Mouse (Mus musculus) spleen, adult 2 months (tissue): ENCODE measurements around the gene Tsc2. TPM values are rescaled to one million over a fixed set of nuclear protein-coding genes. Genes with fewer than 3 reads are reported as not detected.

Source experiments
- DNase-seq, 2 experiments: peaks; one replicate each; pipeline versions ENCODE4 v3.0.0 to v3.0.0-alpha.2; 2012 to 2021; ENCODE audit warnings: low spot score in 2 of 2, low read depth in 1 of 2
- H3K27ac ChIP-seq: fragments of 200-500 bp; 2 replicates; pipeline ENCODE4 v1.5.1; 2012; ENCODE audit warnings: low read length, inconsistent platforms; ENCODE audit not compliant: insufficient read depth
- H3K27me3 ChIP-seq: fragments of 200-500 bp; 2 replicates; pipeline ENCODE4 v1.6.1; 2012; ENCODE audit warnings: mild to moderate bottlenecking, moderate library complexity, low read length, inconsistent platforms; ENCODE audit not compliant: control insufficient read depth, insufficient read depth
- H3K36me3 ChIP-seq: fragments of 200-500 bp; 2 replicates; pipeline ENCODE4 v1.6.1; 2012; ENCODE audit warnings: mild to moderate bottlenecking, low read length, inconsistent platforms; ENCODE audit not compliant: control insufficient read depth, insufficient read depth
- H3K4me1 ChIP-seq: fragments of 200-500 bp; 2 replicates; pipeline ENCODE4 v1.6.1; 2011; ENCODE audit warnings: inconsistent platforms; ENCODE audit not compliant: control insufficient read depth, insufficient read depth, insufficient read length
- H3K4me3 ChIP-seq: fragments of 200-500 bp; 2 replicates; pipeline ENCODE4 v1.5.1; 2011; ENCODE audit warnings: mild to moderate bottlenecking, inconsistent platforms; ENCODE audit not compliant: insufficient read depth, insufficient read length; ENCODE audit errors: extremely low read depth
- CTCF ChIP-seq: fragments of 200-500 bp; IDR thresholded peaks from 2 replicates; pipeline ENCODE4 v1.5.1; 2011; ENCODE audit warnings: mild to moderate bottlenecking, inconsistent platforms; ENCODE audit not compliant: insufficient read depth, insufficient read length, insufficient replicate concordance; ENCODE audit errors: extremely low read depth
- POLR2A ChIP-seq: fragments of 200-500 bp; IDR thresholded peaks from 2 replicates; pipeline ENCODE4 v1.6.1; 2011; ENCODE audit warnings: low read depth, low read length, inconsistent platforms
- WGBS: fragments of 180-500 bp; shearing (Covaris S2); methylation state at CpG from one replicate; pipeline ENCODE4 v1.1.7; 2018; 5-methylcytosine and 5-hydroxymethylcytosine counted together
- polyA plus RNA-seq: library from polyadenylated mRNA; depleted of rRNA; stranded (reverse); fragments of >200 nt; gene quantifications from 2 replicates; pipeline ENCODE4 v1.2.3, GENCODE M21; 2012; rRNA removed

The Tsc2 gene
- polyA plus RNA-seq, 1 experiment: 86.1 TPM

GRCm38 (mm10) chr17:24549618-24550415 lies 82.6 kb downstream of the Tsc2 start, which contains the start of gene Pkd1:
Gene Pkd1, plus strand, starts transcription at chr17:24549834.
- Histone ChIP-seq H3K27me3 (no peaks in the 10 kb centered on the region), H3K4me3 (peak within 1 kb of the TSS; percentile 77), H3K27ac (peak within 1 kb of the TSS; percentile 83), H3K4me1 (no peaks in the 10 kb centered on the region), H3K36me3 (no peaks in the 10 kb centered on the region; the same call in 1 of the 2 replicates)
- TF ChIP-seq POLR2A (peak; percentile 96), CTCF (no peak)
- peak; percentile 99 for DNase-seq
- WGBS: under 1% methylated on average over 62 of the region's 72 CpGs

DNA sequence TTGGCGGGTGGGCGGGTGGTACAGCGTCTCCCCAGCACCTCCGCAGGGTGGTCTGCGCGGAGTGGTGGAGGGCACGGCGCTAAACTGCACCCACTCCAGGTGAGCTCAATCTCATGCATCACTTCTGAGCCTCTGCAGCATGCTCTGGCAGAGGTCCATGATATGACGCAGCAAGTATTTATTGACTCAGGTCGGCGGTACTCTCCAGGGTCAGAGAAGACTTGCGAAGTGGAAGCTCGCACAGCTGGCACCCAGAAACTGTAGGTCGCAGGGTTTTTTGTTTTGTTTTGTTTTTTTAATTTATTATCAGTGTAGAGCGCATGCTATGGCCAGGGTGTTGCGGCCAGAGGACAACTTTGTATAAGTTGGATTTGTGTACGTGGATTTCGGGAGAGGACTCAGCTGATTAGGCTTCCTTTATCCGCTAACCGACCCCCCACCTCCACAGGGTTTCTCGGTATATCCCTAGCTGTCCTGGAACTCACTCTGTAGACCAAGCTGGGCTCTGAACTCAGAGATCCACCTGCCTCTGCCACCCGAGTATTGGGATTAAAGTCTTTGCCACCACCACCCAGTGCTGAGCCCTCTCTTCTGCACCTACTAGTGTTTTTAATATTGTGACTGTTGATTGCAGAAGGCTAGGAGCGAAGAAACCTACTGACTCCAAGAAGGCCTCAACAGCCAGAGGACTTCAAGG lies 83.4 kb downstream of the Tsc2 start:
- Histone ChIP-seq H3K27me3 (no peaks in the 10 kb centered on the region), H3K4me3 (peak overlapping the region; percentile 71), H3K36me3 (no peaks in the 10 kb centered on the region; the same call in 1 of the 2 replicates), H3K27ac (peak overlapping the region; percentile 83), H3K4me1 (no peaks in the 10 kb centered on the region)
- WGBS: 1% methylated on average over 23 of the region's 23 CpGs
- TF ChIP-seq POLR2A: no peak
- TF ChIP-seq CTCF: no peak
- peak; percentile 33 to 42 for DNase-seq

- TF ChIP-seq CTCF (no peak), POLR2A (no peak)
- Histone ChIP-seq H3K4me1 (no peaks in the 10 kb centered on the region), H3K36me3 (no peaks in the 10 kb centered on the region; the same call in 1 of the 2 replicates), H3K27me3 (no peaks in the 10 kb centered on the region), H3K27ac (peak overlapping the region; percentile 83), H3K4me3 (peak overlapping the region; percentile 71)
- WGBS: 4% methylated on average over 9 of the region's 9 CpGs
- DNase-seq: peak; percentile 40 to 45
Measured at GRCm38 (mm10) chr17:24548435-24548834, 84.0 kb downstream of the Tsc2 start.

GRCm38 (mm10) chr17:24546234-24546633 lies 86.2 kb downstream of the Tsc2 start:
- TF ChIP-seq POLR2A: no peak
- TF ChIP-seq CTCF: no peak
- Histone ChIP-seq H3K4me3 (no peak overlapping the region), H3K4me1 (no peaks in the 10 kb centered on the region), H3K27ac (no peak overlapping the region), H3K36me3 (no peaks in the 10 kb centered on the region), H3K27me3 (no peaks in the 10 kb centered on the region)
- no peak for DNase-seq
- 88% methylated on average over 3 of the region's 3 CpGs for WGBS

Other genes with a start within 250 kb of the Tsc2 start
- 87.0 and 113 TPM in 2 replicates for gene Rnps1, start 218.1 kb downstream of the Tsc2 start, polyA plus RNA-seq
- gene Eci1, start 206.0 kb downstream of the Tsc2 start, polyA plus RNA-seq: 28.0 and 38.1 TPM in 2 replicates
- gene Dnase1l2, start 189.5 kb downstream of the Tsc2 start, polyA plus RNA-seq: 7.8 and 8.6 TPM in 2 replicates
- gene E4f1, start 162.3 kb downstream of the Tsc2 start, polyA plus RNA-seq: 95.9 and 110 TPM in 2 replicates
- gene Pgp, start 162.2 kb downstream of the Tsc2 start, polyA plus RNA-seq: 31.6 and 51.3 TPM in 2 replicates
- 1.5 and 1.9 TPM in 2 replicates for gene Bricd5, start 158.7 kb downstream of the Tsc2 start, polyA plus RNA-seq
- 37.8 and 43.7 TPM in 2 replicates for gene Mlst8, start 153.6 kb downstream of the Tsc2 start, polyA plus RNA-seq
- gene Caskin1, start 144.0 kb downstream of the Tsc2 start, polyA plus RNA-seq: 0.40 and 0.47 TPM in 2 replicates
- 182 and 213 TPM in 2 replicates for gene Traf7, start 104.7 kb downstream of the Tsc2 start, polyA plus RNA-seq
- gene Rab26, start 98.4 kb downstream of the Tsc2 start, polyA plus RNA-seq: 2.2 and 2.5 TPM in 2 replicates
- gene Pkd1, start 82.8 kb downstream of the Tsc2 start, polyA plus RNA-seq: 70.8 and 73.9 TPM in 2 replicates
- gene Nthl1, start 50 bp upstream of the Tsc2 start, polyA plus RNA-seq: 7.1 and 8.1 TPM in 2 replicates
- gene Slc9a3r2, start 17.7 kb upstream of the Tsc2 start, polyA plus RNA-seq: 62.2 and 66.7 TPM in 2 replicates
- gene Npw, start 25.8 kb upstream of the Tsc2 start, polyA plus RNA-seq: 0.71 and 1.7 TPM in 2 replicates
- gene Zfp598, start 37.1 kb upstream of the Tsc2 start, polyA plus RNA-seq: 59.7 and 77.0 TPM in 2 replicates
- gene Syngr3, start 57.3 kb upstream of the Tsc2 start, polyA plus RNA-seq: 0.20 and 0.23 TPM in 2 replicates
- 13.8 and 26.7 TPM in 2 replicates for gene Gfer, start 63.5 kb upstream of the Tsc2 start, polyA plus RNA-seq
- gene Noxo1, start 63.6 kb upstream of the Tsc2 start, polyA plus RNA-seq: 6.8 and 7.5 TPM in 2 replicates
- gene Tbl3, start 75.0 kb upstream of the Tsc2 start, polyA plus RNA-seq: 52.5 and 59.8 TPM in 2 replicates
- 0.41 and 0.86 TPM in 2 replicates for gene Rnf151, start 85.4 kb upstream of the Tsc2 start, polyA plus RNA-seq
- 2,560 and 3,342 TPM in 2 replicates for gene Rps2, start 85.5 kb upstream of the Tsc2 start, polyA plus RNA-seq
- gene Ndufb10, start 91.8 kb upstream of the Tsc2 start, polyA plus RNA-seq: 91.1 and 135 TPM in 2 replicates
- not detected in 2 replicates for gene Rpl3l, start 95.2 kb upstream of the Tsc2 start, polyA plus RNA-seq
- gene Msrb1, start 104.0 kb upstream of the Tsc2 start, polyA plus RNA-seq: 56.7 and 66.9 TPM in 2 replicates
- gene Hs3st6, start 120.4 kb upstream of the Tsc2 start, polyA plus RNA-seq: 0.42 and 0.45 TPM in 2 replicates
- not detected in 2 replicates for gene Meiob, start 171.7 kb upstream of the Tsc2 start, polyA plus RNA-seq
- gene Hagh, start 207.5 kb upstream of the Tsc2 start, polyA plus RNA-seq: 142 and 147 TPM in 2 replicates
- gene Fahd1, start 217.7 kb upstream of the Tsc2 start, polyA plus RNA-seq: 7.7 and 8.7 TPM in 2 replicates
- 1.1 and 1.9 TPM in 2 replicates for gene Igfals, start 233.4 kb upstream of the Tsc2 start, polyA plus RNA-seq